Mouse (Mus musculus) testis, adult 2 months (tissue): ENCODE data around the gene Smim5.

Source experiments
- CTCF ChIP-seq: fragments of 200-500 bp; IDR thresholded peaks from 2 replicates; pipeline ENCODE4 v1.5.1; 2012; ENCODE audit warnings: low read depth, mild to moderate bottlenecking, inconsistent platforms, low read length, moderate library complexity; ENCODE audit not compliant: control insufficient read depth, insufficient read depth, insufficient replicate concordance
- POLR2A ChIP-seq: fragments of 200-500 bp; IDR thresholded peaks from 2 replicates; pipeline ENCODE4 v1.6.1; 2012; ENCODE audit warnings: low read depth, mild to moderate bottlenecking, inconsistent platforms, low read length, moderate library complexity; ENCODE audit not compliant: control insufficient read depth

DNA sequence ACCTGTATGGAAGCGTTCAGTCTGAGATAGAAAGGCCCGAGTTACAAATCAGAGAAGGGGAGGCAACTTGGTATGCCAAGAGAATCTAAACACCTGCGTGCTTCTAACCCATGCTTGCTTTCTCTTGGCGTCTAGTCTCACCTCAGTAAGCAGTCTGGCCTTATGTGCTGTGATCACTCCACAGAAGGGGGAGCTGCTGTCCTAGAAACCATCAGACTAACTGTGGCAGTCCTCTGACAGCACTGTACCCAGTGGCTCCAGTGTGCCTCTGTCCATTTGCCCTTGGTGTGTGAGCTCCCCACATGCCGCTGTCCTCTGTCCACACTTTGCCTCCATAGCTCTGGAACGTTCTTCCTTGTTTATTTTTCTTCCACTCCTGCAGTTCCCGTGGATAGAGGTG lies 42.2 kb downstream of the Smim5 start:
- no peak for TF ChIP-seq CTCF
- no peak for TF ChIP-seq POLR2A
